Mouse (Mus musculus) left cerebral cortex, adult 11 months (tissue): Measurements from ENCODE around the gene Olfr1025-ps1.

Experiments used
- DNase-seq: peaks from one replicate; pipeline ENCODE4 v3.0.0; 2022; ENCODE audit warnings: low spot score

Olfr1025-ps1 gene

GRCm38 (mm10) chr2:85914893-85915292, at the start of gene Olfr1025-ps1:
TSS of gene Olfr1025-ps1 (plus strand) at chr2:85915193.
- DNase-seq = no peak

GRCm38 (mm10) chr2:85868294-85868693, 46.7 kb upstream of the Olfr1025-ps1 start, which contains the start of gene Olfr1022:
TSS of gene Olfr1022 (plus strand) at chr2:85868594.
- no peak for DNase-seq

- DNase-seq = no peak
These were observed 29.7 kb upstream of the Olfr1025-ps1 start, which contains the start of gene Olfr1023 for GRCm38 (mm10) chr2:85885340-85885739. TSS of gene Olfr1023 (plus strand) at chr2:85885640.

GRCm38 (mm10) chr2:85904952-85905351, 10.0 kb upstream of the Olfr1025-ps1 start, which contains the start of gene Olfr1024:
TSS of gene Olfr1024 (minus strand) at chr2:85905052.
- no peak for DNase-seq

GRCm38 (mm10) chr2:85913197-85913596, 1.8 kb upstream of the Olfr1025-ps1 start:
- no peak for DNase-seq

- no peak for DNase-seq
These were observed 6.3 kb downstream of the Olfr1025-ps1 start, which contains the start of gene Olfr1026 for GRCm38 (mm10) chr2:85921258-85921657. TSS of gene Olfr1026 (plus strand) at chr2:85921558.

GRCm38 (mm10) chr2:85950137-85950536, 35.1 kb downstream of the Olfr1025-ps1 start, which contains the start of gene Olfr1028:
TSS of gene Olfr1028 (plus strand) at chr2:85950437.
- DNase-seq = no peak
